ENCODE assay signal across 9 mouse cellular contexts in the genomic region with DNA sequence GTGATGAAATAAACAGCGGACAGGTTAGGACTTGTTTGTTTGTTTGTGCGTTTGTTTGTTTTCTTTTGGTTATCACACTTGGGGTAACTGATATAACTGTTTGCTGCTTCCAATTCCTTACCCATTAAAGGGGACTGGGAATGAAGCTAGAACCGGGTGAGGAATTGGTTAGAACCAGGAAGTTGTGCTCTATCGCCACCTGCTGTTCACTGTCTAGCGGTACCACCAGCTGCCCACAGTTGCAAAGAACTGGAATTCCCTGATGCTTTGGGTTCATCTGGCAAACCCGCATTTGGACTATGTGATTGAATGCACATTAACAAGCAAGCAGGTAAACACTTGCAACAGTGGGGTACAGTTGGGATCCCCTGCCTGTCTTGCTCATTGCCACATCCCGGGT. TPM values are rescaled to one million over a fixed set of nuclear protein-coding genes. Genes with fewer than 3 reads are reported as not detected.
DNase-seq lines count a peak whose midpoint lies in the region; TF ChIP-seq lines count a peak whose summit lies in the region.
"Had no signal": no experiment of that assay in that cellular context is flagged by ENCODE, and none has a peak within 500 bp of the region (broad histone marks: within the 10 kb centered on the region; RNA-seq: fewer than 3 reads in every experiment).

No protein-coding gene starts in this region.

- DNase-seq in layer of hippocampus, adult 11-12 months (ENCODE audit: low spot score), result peak; percentile 71
- DNase-seq in layer of hippocampus, adult 9-11 months, result no peak
- DNase-seq in R1 (ENCODE audit: low read depth, low spot score), result peak; percentile 82
- peak; percentile 80 for DNase-seq in heart, embryonic 10.5 days (ENCODE audit: low spot score)
- DNase-seq in layer of hippocampus, adult 9-10 months (ENCODE audit: low spot score), result peak; percentile 48
- peak; percentile 37 to 73 for DNase-seq in lung, postnatal 4 days

- TF ChIP-seq CTCF in cortical plate, adult 2 months (IDR thresholded peaks at IDR 0.05; ENCODE audit: extremely low read depth, insufficient read depth, low read length), result peak; percentile 95
- peak; percentile 85; the same call in 1 of the 2 replicates for TF ChIP-seq CTCF in testis, adult 2 months (IDR thresholded peaks at IDR 0.05; ENCODE audit: control insufficient read depth, insufficient read depth, insufficient replicate concordance, low read depth, low read length)

- H3K4me3 ChIP-seq in cortical plate, adult 2 months (ENCODE audit: insufficient read depth, low read length), result no peak overlapping the region
- no peak overlapping the region for H3K4me3 ChIP-seq in heart, embryonic 10.5 days
- H3K4me3 ChIP-seq in testis, adult 2 months (ENCODE audit: control insufficient read depth, low read depth, low read length), result no peak overlapping the region; the same call in 1 of the 2 replicates
- H3K4me3 ChIP-seq: embryonic facial prominence, embryonic 15.5 days had no signal

- H3K36me3 ChIP-seq in heart, embryonic 10.5 days, result no peaks in the 10 kb centered on the region
- no peaks in the 10 kb centered on the region for H3K36me3 ChIP-seq in testis, adult 2 months (ENCODE audit: control insufficient read depth, insufficient read depth, low read length)
- H3K36me3 ChIP-seq: embryonic facial prominence, embryonic 15.5 days had no signal

- no peak overlapping the region for H3K27ac ChIP-seq in cortical plate, adult 2 months (ENCODE audit: insufficient read depth, low read length)
- H3K27ac ChIP-seq in heart, embryonic 10.5 days, result no peak overlapping the region
- no peak overlapping the region for H3K27ac ChIP-seq in testis, adult 2 months (ENCODE audit: control insufficient read depth, insufficient read depth, low read depth, low read length)
- H3K27ac ChIP-seq: embryonic facial prominence, embryonic 15.5 days had no signal

- H3K4me1 ChIP-seq in cortical plate, adult 2 months (ENCODE audit: control insufficient read depth, insufficient read depth, low read length), result no peaks in the 10 kb centered on the region
- H3K4me1 ChIP-seq in heart, embryonic 10.5 days, result peaks cover 4% of the 10 kb centered on the region; the same call in 1 of the 2 replicates
- H3K4me1 ChIP-seq in testis, adult 2 months (ENCODE audit: control insufficient read depth, insufficient read depth, low read length), result peaks cover 5% of the 10 kb centered on the region
- H3K4me1 ChIP-seq: embryonic facial prominence, embryonic 15.5 days had no signal

- 14% methylated on average over 7 of the region's 7 CpGs for WGBS in heart, embryonic 10.5 days

- no peaks in the 10 kb centered on the region for H3K27me3 ChIP-seq in heart, embryonic 10.5 days (ENCODE audit: insufficient read depth, poor library complexity, severe bottlenecking)
- H3K27me3 ChIP-seq in testis, adult 2 months (ENCODE audit: control insufficient read depth, insufficient read depth, low read length), result no peaks in the 10 kb centered on the region

- 0 out of 2 replicates have a peak, but pooled peaks cover 2% of the 10 kb centered on the region for H3K9me3 ChIP-seq in heart, embryonic 10.5 days
- H3K9me3 ChIP-seq: embryonic facial prominence, embryonic 15.5 days had no signal

- TF ChIP-seq POLR2A in cortical plate, adult 2 months (IDR thresholded peaks at IDR 0.05; ENCODE audit: extremely low read depth, insufficient read depth, low read length), result no peak
- no peak for TF ChIP-seq POLR2A in testis, adult 2 months (IDR thresholded peaks at IDR 0.05; ENCODE audit: control insufficient read depth, low read depth, low read length)

RNA-seq across cellular contexts. Expression of a gene that starts 6.8 kb away (rescaled TPM):
- polyA plus RNA-seq in cortical plate, adult 2 months (2012; rRNA removed), result 0.08 TPM in 1 of 2 replicates, not detected in the other
- polyA plus RNA-seq in heart, embryonic 10.5 days (2016; fragmentation: Nextera tagmentation; extraction: Ambion mirVana), result not detected in 2 replicates
- not detected in 2 replicates for polyA plus RNA-seq in testis, adult 2 months (2012; rRNA removed)

RNA-seq across cellular contexts. Expression of a gene that starts 11.5 kb away (rescaled TPM):
- polyA plus RNA-seq in cortical plate, adult 2 months (2012; rRNA removed), result 22.8 and 23.3 TPM in 2 replicates
- 39.8 and 42.1 TPM in 2 replicates for polyA plus RNA-seq in heart, embryonic 10.5 days (2016; fragmentation: Nextera tagmentation; extraction: Ambion mirVana)
- polyA plus RNA-seq in testis, adult 2 months (2012; rRNA removed), result 27.8 and 28.2 TPM in 2 replicates

RNA-seq across cellular contexts. Expression of a gene that starts 28.8 kb away (rescaled TPM):
- polyA plus RNA-seq in cortical plate, adult 2 months (2012; rRNA removed), result 945 and 968 TPM in 2 replicates
- polyA plus RNA-seq in heart, embryonic 10.5 days (2016; fragmentation: Nextera tagmentation; extraction: Ambion mirVana), result 1,047 and 1,189 TPM in 2 replicates
- 310 and 318 TPM in 2 replicates for polyA plus RNA-seq in testis, adult 2 months (2012; rRNA removed)

RNA-seq across cellular contexts. Expression of a gene that starts 29.0 kb away (rescaled TPM):
- 38.2 and 40.9 TPM in 2 replicates for polyA plus RNA-seq in cortical plate, adult 2 months (2012; rRNA removed)
- polyA plus RNA-seq in heart, embryonic 10.5 days (2016; fragmentation: Nextera tagmentation; extraction: Ambion mirVana), result 1.1 and 4.1 TPM in 2 replicates
- 2.2 and 2.7 TPM in 2 replicates for polyA plus RNA-seq in testis, adult 2 months (2012; rRNA removed)

RNA-seq across cellular contexts. Expression of a gene that starts 50.8 kb away (rescaled TPM):
- polyA plus RNA-seq in cortical plate, adult 2 months (2012; rRNA removed), result 1,050 and 1,403 TPM in 2 replicates
- polyA plus RNA-seq in heart, embryonic 10.5 days (2016; fragmentation: Nextera tagmentation; extraction: Ambion mirVana), result not detected in 2 replicates
- 0.49 and 0.79 TPM in 2 replicates for polyA plus RNA-seq in testis, adult 2 months (2012; rRNA removed)
